Comparison of ENCODE assay signal across 18 mouse cellular contexts in the genomic region with DNA sequence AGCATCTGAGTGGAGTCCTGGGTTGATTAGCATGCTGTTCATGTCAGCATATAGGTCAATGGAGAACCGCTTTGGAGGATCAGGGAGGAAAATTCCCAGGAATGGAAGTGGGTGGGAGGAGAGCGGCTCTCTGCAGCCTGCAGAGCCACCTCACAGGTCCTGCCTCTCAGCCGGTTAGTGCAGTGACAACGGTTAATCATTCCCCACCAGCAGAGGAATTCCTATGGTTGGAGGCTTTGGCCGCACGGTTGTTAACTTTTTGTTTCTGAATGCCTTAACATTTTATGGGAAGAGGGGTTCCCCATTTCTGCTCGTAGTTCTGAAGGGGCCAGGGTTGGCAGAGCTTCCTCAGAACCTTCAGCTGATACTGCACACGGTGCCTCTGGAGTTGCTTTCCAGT.
A peak's percentile ranks its signal among the peaks of the same experiment; 100 is the strongest.
DNase-seq lines count a peak whose midpoint lies in the region; ATAC-seq and TF ChIP-seq lines count a peak whose summit lies in the region.
"Had no signal": no experiment of that assay in that cellular context is flagged by ENCODE, and none has a peak within 500 bp of the region (broad histone marks: within the 10 kb centered on the region; RNA-seq: fewer than 3 reads in every experiment).

No protein-coding gene starts in this region.

- no peak overlapping the region for H3K4me3 ChIP-seq in forebrain, embryonic 10.5 days
- no peak overlapping the region for H3K4me3 ChIP-seq in forebrain, embryonic 12.5 days (replicated peaks)
- no peak overlapping the region for H3K4me3 ChIP-seq in lung, embryonic 14.5 days (ENCODE audit: low read depth, low read length)
- H3K4me3 ChIP-seq in lung, adult 2 months (replicated peaks; ENCODE audit: extremely low read depth, low read depth, low read length): no peak overlapping the region
- no peak overlapping the region for H3K4me3 ChIP-seq in kidney, adult 2 months (ENCODE audit: insufficient read depth, low read depth, low read length)
- H3K4me3 ChIP-seq: layer of hippocampus, adult 2 months; liver, embryonic 12.5 days had no signal

- no peak overlapping the region for H3K9ac ChIP-seq in forebrain, embryonic 12.5 days
- no peak overlapping the region; the same call in 1 of the 2 replicates for H3K9ac ChIP-seq in lung, embryonic 14.5 days
- H3K9ac ChIP-seq: liver, embryonic 12.5 days had no signal

- no peaks in the 10 kb centered on the region for H3K9me3 ChIP-seq in forebrain, embryonic 10.5 days
- no peaks in the 10 kb centered on the region for H3K9me3 ChIP-seq in forebrain, embryonic 12.5 days
- no peaks in the 10 kb centered on the region for H3K9me3 ChIP-seq in lung, embryonic 14.5 days (ENCODE audit: low read depth, low read length)
- H3K9me3 ChIP-seq: liver, embryonic 12.5 days had no signal

- ATAC-seq in forebrain, embryonic 12.5 days (ENCODE audit: low FRiP score): no peak
- 0 out of 2 replicates have a peak, but pooled peaks have one; percentile 39 for ATAC-seq in lung, embryonic 14.5 days (ENCODE audit: insufficient read depth)
- no peak for ATAC-seq in cerebellum, adult (ENCODE audit: insufficient number of reproducible peaks, low FRiP score, low TSS enrichment)
- ATAC-seq in monocyte, adult 5-6 weeks (replicated peaks; ENCODE audit: insufficient number of reproducible peaks, low FRiP score, low TSS enrichment, poor library complexity, severe bottlenecking): no peak
- ATAC-seq: forebrain, embryonic 14.5 days; hindbrain, embryonic 16.5 days; liver, embryonic 12.5 days; midbrain, embryonic 16.5 days had no signal

- TF ChIP-seq CTCF in lung, embryonic 14.5 days (IDR thresholded peaks at IDR 0.05; ENCODE audit: low read depth): no peak
- TF ChIP-seq CTCF in lung, adult 2 months (IDR thresholded peaks at IDR 0.05; ENCODE audit: insufficient read depth, low read length): no peak
- TF ChIP-seq CTCF in kidney, adult 2 months (conservative IDR thresholded peaks at IDR 0.05; ENCODE audit: insufficient read depth, insufficient read length, low read depth, low read length): no peak

- no peaks in the 10 kb centered on the region; the same call in 1 of the 2 replicates for H3K27me3 ChIP-seq in forebrain, embryonic 10.5 days (ENCODE audit: poor library complexity, severe bottlenecking)
- H3K27me3 ChIP-seq in forebrain, embryonic 12.5 days: no peaks in the 10 kb centered on the region
- H3K27me3 ChIP-seq in lung, embryonic 14.5 days (ENCODE audit: insufficient read depth, low read length): no peaks in the 10 kb centered on the region
- no peaks in the 10 kb centered on the region for H3K27me3 ChIP-seq in kidney, adult 2 months (replicated peaks; ENCODE audit: control insufficient read depth, insufficient read depth, low read length)
- H3K27me3 ChIP-seq: liver, embryonic 12.5 days had no signal

- no peak for DNase-seq in forebrain, embryonic 10.5 days (ENCODE audit: extremely low spot score, low spot score)
- peak; percentile 34 for DNase-seq in lung, embryonic 14.5 days
- no peak for DNase-seq in lung, adult 2 months
- peak; percentile 73 for DNase-seq in kidney, adult 2 months
- peak; percentile 73 for DNase-seq in kidney, postnatal 14 days
- DNase-seq: cerebellum, adult 11 months; cerebellum, postnatal 36 days; heart, postnatal 36 days; lung, postnatal 10 days had no signal

- no peaks in the 10 kb centered on the region for H3K4me1 ChIP-seq in forebrain, embryonic 10.5 days
- H3K4me1 ChIP-seq in forebrain, embryonic 12.5 days: no peaks in the 10 kb centered on the region; the same call in 1 of the 2 replicates
- peaks cover 7% of the 10 kb centered on the region; the same call in 1 of the 2 replicates for H3K4me1 ChIP-seq in lung, embryonic 14.5 days (ENCODE audit: insufficient read depth)
- peaks cover 30% of the 10 kb centered on the region for H3K4me1 ChIP-seq in lung, adult 2 months (ENCODE audit: control insufficient read depth, insufficient read depth, low read length)
- peaks cover 6% of the 10 kb centered on the region; the same call in 1 of the 2 replicates for H3K4me1 ChIP-seq in kidney, adult 2 months (ENCODE audit: control insufficient read depth, insufficient read depth, low read length)
- H3K4me1 ChIP-seq: liver, embryonic 12.5 days had no signal

- H3K36me3 ChIP-seq in forebrain, embryonic 10.5 days (replicated peaks): peaks cover under 1% of the 10 kb centered on the region; the same call in 1 of the 2 replicates
- no peaks in the 10 kb centered on the region for H3K36me3 ChIP-seq in forebrain, embryonic 12.5 days (replicated peaks)
- H3K36me3 ChIP-seq in lung, embryonic 14.5 days (ENCODE audit: insufficient read depth): peaks cover 57% of the 10 kb centered on the region
- H3K36me3 ChIP-seq in kidney, adult 2 months (ENCODE audit: control insufficient read depth, insufficient read depth, low read length): no peaks in the 10 kb centered on the region

- WGBS in forebrain, embryonic 10.5 days: 84% methylated on average over 8 of the region's 8 CpGs
- WGBS in forebrain, embryonic 12.5 days: 78% methylated on average over 8 of the region's 8 CpGs
- WGBS in lung, embryonic 14.5 days: 54% methylated on average over 8 of the region's 8 CpGs
- WGBS in lung, adult 2 months: 52% methylated on average over 8 of the region's 8 CpGs
- WGBS in kidney, adult 2 months: 20% methylated on average over 8 of the region's 8 CpGs

- no peak for TF ChIP-seq POLR2A in lung, adult 2 months (IDR thresholded peaks at IDR 0.05; ENCODE audit: borderline replicate concordance, extremely low read depth, low read depth, low read length)
- TF ChIP-seq POLR2A in kidney, adult 2 months (IDR thresholded peaks at IDR 0.05; ENCODE audit: low read depth, low read length): no peak

- 0 out of 2 replicates have a peak overlapping the region, but pooled peaks have one; percentile 5 for H3K27ac ChIP-seq in forebrain, embryonic 10.5 days
- H3K27ac ChIP-seq in forebrain, embryonic 12.5 days: no peak overlapping the region
- H3K27ac ChIP-seq in lung, embryonic 14.5 days (ENCODE audit: low read depth): peak overlapping the region; percentile 43; the same call in 1 of the 2 replicates
- peak overlapping the region; percentile 49 for H3K27ac ChIP-seq in kidney, adult 2 months (ENCODE audit: insufficient read depth, low read depth, low read length)
- H3K27ac ChIP-seq: layer of hippocampus, adult 2 months; liver, embryonic 12.5 days; stomach, postnatal 0 days had no signal

- H3K4me2 ChIP-seq in forebrain, embryonic 12.5 days: no peak overlapping the region
- no peak overlapping the region for H3K4me2 ChIP-seq in lung, embryonic 14.5 days
- H3K4me2 ChIP-seq: liver, embryonic 12.5 days had no signal

Comparison
In these comparisons a context has a peak if more than half of its experiments do, and no peak if none do; other contexts are left out.
1. DNase-seq: peak in lung, embryonic 14.5 days (single experiment), kidney, adult 2 months (single experiment) and kidney, postnatal 14 days (single experiment); none in forebrain, embryonic 10.5 days (single experiment) and lung, adult 2 months (single experiment).